Mouse (Mus musculus) forebrain, postnatal 0 days (tissue): ENCODE results near the gene BC037034. TPM values are rescaled to one million over a fixed set of nuclear protein-coding genes. Genes with fewer than 3 reads are reported as not detected.

Experiments used
- ATAC-seq: fragments of 200-750 bp; cut with Nextera tagmentation; 2 replicates; pipeline ENCODE4 v1.8.0; 2017; ENCODE audit warnings: mild to moderate bottlenecking, moderate library complexity
- DNase-seq: peaks from one replicate; pipeline ENCODE4 v3.0.0-alpha.2; 2015
- H3K27ac ChIP-seq: fragments of 300-500 bp; sonication (generic); 2 replicates; pipeline ENCODE4 v1.5.1; 2014; ENCODE audit warnings: low read depth, mild to moderate bottlenecking, antibody characterized with exemption, low read length, moderate library complexity, mixed read lengths
- H3K27me3 ChIP-seq: fragments of 300-500 bp; sonication (generic); 2 replicates; pipeline ENCODE4 v1.6.1; 2014; ENCODE audit warnings: mild to moderate bottlenecking, low read length, mixed read lengths; ENCODE audit not compliant: insufficient read depth
- H3K36me3 ChIP-seq: fragments of 300-500 bp; sonication (generic); 2 replicates; pipeline ENCODE4 v1.6.1; 2014; ENCODE audit warnings: mild to moderate bottlenecking, moderate library complexity; ENCODE audit not compliant: insufficient read depth
- H3K4me1 ChIP-seq: fragments of 300-500 bp; sonication (generic); 2 replicates; pipeline ENCODE4 v1.6.1; 2014; ENCODE audit warnings: antibody characterized with exemption; ENCODE audit not compliant: insufficient read depth
- H3K4me2 ChIP-seq: fragments of 300-500 bp; sonication (generic); 2 replicates; pipeline ENCODE4 v1.6.1; 2014; ENCODE audit warnings: low read depth, mild to moderate bottlenecking, moderate library complexity
- H3K4me3 ChIP-seq: fragments of 300-500 bp; sonication (generic); 2 replicates; pipeline ENCODE4 v1.5.1; 2014; ENCODE audit warnings: low read depth, low read length, mixed read lengths
- H3K9ac ChIP-seq: fragments of 300-500 bp; sonication (generic); 2 replicates; pipeline ENCODE4 v1.6.1; 2014; ENCODE audit warnings: mild to moderate bottlenecking
- H3K9me3 ChIP-seq: fragments of 300-500 bp; sonication (generic); 2 replicates; pipeline ENCODE4 v1.6.1; 2016; ENCODE audit warnings: low read length
- CTCF ChIP-seq: sonication (generic); IDR thresholded peaks from 2 replicates; pipeline ENCODE4 v1.5.1; 2016; ENCODE audit warnings: antibody characterized with exemption, control low read depth, low read depth
- WGBS: fragments of 180-500 bp; shearing (Covaris S2); extraction: QIAGEN DNeasy Blood & Tissue Kit; methylation state at CpG from one replicate; pipeline ENCODE4 v1.1.7; 2014; 5-methylcytosine and 5-hydroxymethylcytosine counted together
- polyA plus RNA-seq: library from polyadenylated mRNA; unstranded; fragments of >200 nt; fragmentation: Nextera tagmentation; extraction: Ambion mirVana; gene quantifications from 2 replicates; pipeline ENCODE4 v1.2.1, GENCODE M21; 2015
- total RNA-seq: library from RNA; depleted of rRNA; stranded (reverse); fragments of >200 nt; gene quantifications from 2 replicates; pipeline ENCODE4 v1.2.3, GENCODE M21; 2014; rRNA removed

The BC037034 gene
- total RNA-seq: 59.6 and 61.3 TPM in 2 replicates
- 14.2 and 16.1 TPM in 2 replicates for polyA plus RNA-seq

DNA sequence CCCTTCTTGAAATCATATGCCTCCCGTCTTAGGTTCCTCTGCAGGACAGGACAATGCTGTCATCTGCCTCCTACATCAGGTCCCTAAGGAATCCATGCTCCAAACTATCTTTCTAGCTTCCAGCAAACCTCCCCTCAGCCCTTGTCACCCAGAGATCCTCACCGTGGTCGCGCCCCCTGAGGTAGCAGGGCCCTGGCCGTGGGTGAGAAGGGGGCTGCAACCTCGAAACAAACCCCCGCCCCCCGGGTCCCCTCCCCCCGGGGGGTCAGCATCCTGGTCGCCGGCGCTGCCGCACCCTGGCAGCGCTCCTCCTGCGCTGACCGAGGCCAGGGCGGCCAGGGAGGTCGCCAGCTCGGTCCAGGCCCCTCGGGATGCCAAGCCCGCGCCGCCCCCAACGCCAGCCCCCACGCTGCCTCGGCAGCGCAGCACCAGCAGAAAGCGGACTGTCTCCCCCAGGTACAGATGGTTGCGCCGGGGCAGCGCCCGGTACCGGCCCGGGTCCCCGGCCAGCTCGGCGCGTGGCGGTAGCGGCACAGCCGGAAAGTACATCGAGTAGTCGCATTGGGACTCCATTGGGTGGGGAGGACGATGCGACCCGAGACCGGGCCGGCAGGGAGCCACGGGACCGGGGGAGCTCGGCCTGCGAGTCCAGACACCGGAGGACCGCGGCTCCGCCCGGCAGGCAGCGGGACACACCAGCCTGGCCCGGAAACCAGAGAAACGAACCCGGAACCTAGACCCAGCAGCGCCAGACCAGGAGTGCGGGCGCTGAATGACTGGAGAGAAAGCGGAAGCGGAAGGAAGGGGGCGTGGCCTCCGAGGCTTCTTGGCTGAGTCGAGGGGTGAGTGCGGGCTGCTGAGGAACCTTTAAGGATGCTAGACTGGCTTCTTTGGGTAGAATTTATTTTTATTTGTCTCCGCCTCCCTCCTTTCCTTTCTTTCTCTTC, at the start of gene BC037034:
TSS of gene BC037034 (minus strand) at position 774 of the 947 bp plus-strand sequence.
- H3K27me3 ChIP-seq: no peaks in the 10 kb centered on the region
- 3% methylated on average over 65 of the region's 71 CpGs for WGBS
- H3K4me3 ChIP-seq: peak within 1 kb of the TSS; percentile 71
- H3K9ac ChIP-seq: peak within 1 kb of the TSS; percentile 78
- H3K9me3 ChIP-seq: no peaks in the 10 kb centered on the region
- H3K36me3 ChIP-seq: peaks cover 38% of the 10 kb centered on the region
- H3K4me1 ChIP-seq: peaks cover 14% of the 10 kb centered on the region
- TF ChIP-seq CTCF: no peak; the same call in 1 of the 2 replicates
- DNase-seq: peak; percentile 93
- H3K27ac ChIP-seq: peak within 1 kb of the TSS; percentile 78
- peak; percentile 97 for ATAC-seq
- peak within 1 kb of the TSS; percentile 91 for H3K4me2 ChIP-seq

GRCm38 (mm10) chr5:138312795-138313194, 49.0 kb upstream of the BC037034 start:
- Histone ChIP-seq H3K27me3 (no peaks in the 10 kb centered on the region), H3K4me2 (no peak overlapping the region), H3K4me3 (no peak overlapping the region), H3K9me3 (no peaks in the 10 kb centered on the region), H3K9ac (no peak overlapping the region), H3K27ac (no peak overlapping the region), H3K36me3 (peaks cover 4% of the 10 kb centered on the region; the same call in 1 of the 2 replicates), H3K4me1 (no peaks in the 10 kb centered on the region)
- TF ChIP-seq CTCF: no peak
- ATAC-seq (no peak), DNase-seq (no peak)
- WGBS: 89% methylated on average over 3 of the region's 3 CpGs

- Histone ChIP-seq H3K9me3 (no peaks in the 10 kb centered on the region), H3K27ac (no peak overlapping the region), H3K36me3 (peaks cover 18% of the 10 kb centered on the region; the same call in 1 of the 2 replicates), H3K4me3 (no peak overlapping the region), H3K4me1 (no peaks in the 10 kb centered on the region), H3K27me3 (no peaks in the 10 kb centered on the region), H3K9ac (no peak overlapping the region), H3K4me2 (no peak overlapping the region)
- TF ChIP-seq CTCF: no peak
- no peak for DNase-seq
- WGBS: 88% methylated on average over 2 of the region's 2 CpGs
- no peak for ATAC-seq
Measured at GRCm38 (mm10) chr5:138299613-138300012, 35.8 kb upstream of the BC037034 start.

DNA sequence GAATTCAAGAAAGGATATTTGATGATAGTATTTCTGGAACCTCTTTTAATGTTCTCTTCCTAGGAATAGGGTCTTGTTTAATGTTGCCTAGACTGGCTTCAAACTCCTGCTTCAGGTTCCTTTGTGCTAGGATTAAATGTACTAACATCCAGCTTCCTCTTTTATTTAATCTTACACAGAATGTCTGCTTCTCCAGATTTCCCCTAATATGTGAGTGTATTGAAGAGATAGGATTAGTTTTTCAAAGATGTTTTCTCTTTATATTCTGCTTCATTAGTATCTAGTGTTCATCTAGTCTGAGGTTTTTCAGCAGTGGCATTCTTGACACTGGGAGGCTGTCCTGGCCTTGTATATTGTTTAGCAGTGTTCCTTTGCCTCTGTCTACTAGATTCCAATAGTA, 30.3 kb upstream of the BC037034 start:
- Histone ChIP-seq H3K27me3 (no peaks in the 10 kb centered on the region), H3K9ac (no peak overlapping the region), H3K36me3 (peaks cover 12% of the 10 kb centered on the region; the same call in 1 of the 2 replicates), H3K4me1 (no peaks in the 10 kb centered on the region), H3K4me3 (no peak overlapping the region), H3K4me2 (no peak overlapping the region), H3K9me3 (no peaks in the 10 kb centered on the region), H3K27ac (no peak overlapping the region)
- no peak for DNase-seq
- no peak for ATAC-seq
- TF ChIP-seq CTCF: no peak

- ATAC-seq (no peak), DNase-seq (no peak)
- Histone ChIP-seq H3K27ac (no peak overlapping the region), H3K27me3 (no peaks in the 10 kb centered on the region), H3K4me1 (no peaks in the 10 kb centered on the region), H3K4me3 (no peak overlapping the region), H3K9ac (no peak overlapping the region), H3K4me2 (no peak overlapping the region), H3K9me3 (no peaks in the 10 kb centered on the region), H3K36me3 (no peaks in the 10 kb centered on the region)
- WGBS: 84% methylated on average over 1 of the region's 1 CpGs
- no peak for TF ChIP-seq CTCF
Measured at GRCm38 (mm10) chr5:138291638-138292037, 27.8 kb upstream of the BC037034 start.

DNA sequence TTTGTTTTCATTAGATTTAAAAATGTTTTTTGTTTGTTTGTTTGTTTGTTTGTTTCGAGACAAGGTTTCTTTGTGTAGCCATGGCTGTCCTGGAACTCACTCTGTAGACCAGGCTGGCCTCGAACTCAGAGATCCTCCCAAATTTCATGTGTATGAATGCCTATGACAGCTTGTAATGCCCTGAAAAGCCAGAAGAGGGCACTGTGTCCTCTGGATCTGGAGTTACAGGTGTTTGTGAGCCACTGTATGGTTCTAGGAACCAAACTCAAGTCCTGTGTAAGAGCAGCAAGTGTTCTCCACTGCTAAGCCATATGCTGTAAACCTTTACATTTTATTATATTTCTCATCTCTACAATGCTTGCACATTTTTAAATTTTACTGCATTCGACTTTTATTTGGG, 24.0 kb upstream of the BC037034 start:
- Histone ChIP-seq H3K4me1 (no peaks in the 10 kb centered on the region), H3K27ac (no peak overlapping the region), H3K4me3 (no peak overlapping the region), H3K9me3 (no peaks in the 10 kb centered on the region), H3K36me3 (no peaks in the 10 kb centered on the region), H3K27me3 (no peaks in the 10 kb centered on the region), H3K4me2 (no peak overlapping the region), H3K9ac (no peak overlapping the region)
- WGBS: 76% methylated on average over 3 of the region's 3 CpGs
- TF ChIP-seq CTCF: 0 out of 2 replicates have a peak, but pooled peaks have one; percentile 16
- no peak for DNase-seq
- ATAC-seq: no peak

GRCm38 (mm10) chr5:138283540-138283939, 19.7 kb upstream of the BC037034 start:
- no peak overlapping the region for H3K9ac ChIP-seq
- WGBS: 57% methylated on average over 1 of the region's 1 CpGs
- H3K4me1 ChIP-seq: peaks cover 5% of the 10 kb centered on the region; the same call in 1 of the 2 replicates
- no peak overlapping the region for H3K4me3 ChIP-seq
- H3K4me2 ChIP-seq: no peak overlapping the region
- H3K27ac ChIP-seq: no peak overlapping the region
- DNase-seq: no peak
- ATAC-seq: no peak
- no peaks in the 10 kb centered on the region for H3K36me3 ChIP-seq
- TF ChIP-seq CTCF: peak; percentile 18; the same call in 1 of the 2 replicates
- H3K9me3 ChIP-seq: no peaks in the 10 kb centered on the region
- no peaks in the 10 kb centered on the region for H3K27me3 ChIP-seq
